Mouse (Mus musculus): ENCODE data around the gene Coro1c.

Gene Coro1c

GRCm38 (mm10) chr5:113884750-113885149 is 23.8 kb downstream of the Coro1c start:
- DNase-seq (ENCODE audit: low spot score), result no peak

GRCm38 (mm10) chr5:113883384-113883771 is 25.2 kb downstream of the Coro1c start:
- DNase-seq (ENCODE audit: low spot score), result no peak

- DNase-seq (ENCODE audit: low spot score), result no peak
Measured at GRCm38 (mm10) chr5:113882566-113883383, 25.8 kb downstream of the Coro1c start.

GRCm38 (mm10) chr5:113881136-113881535 is 27.4 kb downstream of the Coro1c start:
- DNase-seq (ENCODE audit: low spot score), result no peak

GRCm38 (mm10) chr5:113878943-113879617 is 29.5 kb downstream of the Coro1c start:
- DNase-seq (ENCODE audit: low spot score), result no peak

GRCm38 (mm10) chr5:113877565-113877964 is 31.0 kb downstream of the Coro1c start:
- no peak for DNase-seq (ENCODE audit: low spot score)

GRCm38 (mm10) chr5:113876176-113876575 is 32.4 kb downstream of the Coro1c start:
- no peak for DNase-seq (ENCODE audit: low spot score)

GRCm38 (mm10) chr5:113875625-113876024 is 32.9 kb downstream of the Coro1c start:
- DNase-seq (ENCODE audit: low spot score), result no peak

GRCm38 (mm10) chr5:113874063-113875024 is 34.2 kb downstream of the Coro1c start:
- DNase-seq (ENCODE audit: low spot score), result no peak

GRCm38 (mm10) chr5:113872936-113873912 is 35.3 kb downstream of the Coro1c start:
- DNase-seq (ENCODE audit: low spot score), result peak; percentile 94

GRCm38 (mm10) chr5:113871903-113872548 is 36.5 kb downstream of the Coro1c start:
- no peak for DNase-seq (ENCODE audit: low spot score)

GRCm38 (mm10) chr5:113870393-113871040 is 38.0 kb downstream of the Coro1c start:
- DNase-seq (ENCODE audit: low spot score), result no peak

- no peak for DNase-seq (ENCODE audit: low spot score)
Measured at GRCm38 (mm10) chr5:113869132-113869531, 39.4 kb downstream of the Coro1c start.

GRCm38 (mm10) chr5:113864992-113865391 is 43.6 kb downstream of the Coro1c start:
- no peak for DNase-seq (ENCODE audit: low spot score)

GRCm38 (mm10) chr5:113863994-113864393 is 44.6 kb downstream of the Coro1c start:
- no peak for DNase-seq (ENCODE audit: low spot score)

- DNase-seq (ENCODE audit: low spot score), result no peak
Measured at GRCm38 (mm10) chr5:113862418-113862817, 46.1 kb downstream of the Coro1c start.

- no peak for DNase-seq (ENCODE audit: low spot score)
Measured at GRCm38 (mm10) chr5:113861294-113861693, 47.3 kb downstream of the Coro1c start.

- no peak for DNase-seq (ENCODE audit: low spot score)
Measured at GRCm38 (mm10) chr5:113858971-113859370, 49.6 kb downstream of the Coro1c start.

- DNase-seq (ENCODE audit: low spot score), result no peak
Measured at GRCm38 (mm10) chr5:113858550-113858949, 50.0 kb downstream of the Coro1c start.

GRCm38 (mm10) chr5:113857631-113858030 is 50.9 kb downstream of the Coro1c start:
- DNase-seq (ENCODE audit: low spot score), result no peak
